Mouse (Mus musculus): Measurements from ENCODE around the gene Nmt1. TPM values are rescaled to one million over a fixed set of nuclear protein-coding genes. Genes with fewer than 3 reads are reported as not detected.

Gene Nmt1
- total RNA-seq, 2 experiments from 2014 or later = 42.8 to 44.0 TPM

DNA sequence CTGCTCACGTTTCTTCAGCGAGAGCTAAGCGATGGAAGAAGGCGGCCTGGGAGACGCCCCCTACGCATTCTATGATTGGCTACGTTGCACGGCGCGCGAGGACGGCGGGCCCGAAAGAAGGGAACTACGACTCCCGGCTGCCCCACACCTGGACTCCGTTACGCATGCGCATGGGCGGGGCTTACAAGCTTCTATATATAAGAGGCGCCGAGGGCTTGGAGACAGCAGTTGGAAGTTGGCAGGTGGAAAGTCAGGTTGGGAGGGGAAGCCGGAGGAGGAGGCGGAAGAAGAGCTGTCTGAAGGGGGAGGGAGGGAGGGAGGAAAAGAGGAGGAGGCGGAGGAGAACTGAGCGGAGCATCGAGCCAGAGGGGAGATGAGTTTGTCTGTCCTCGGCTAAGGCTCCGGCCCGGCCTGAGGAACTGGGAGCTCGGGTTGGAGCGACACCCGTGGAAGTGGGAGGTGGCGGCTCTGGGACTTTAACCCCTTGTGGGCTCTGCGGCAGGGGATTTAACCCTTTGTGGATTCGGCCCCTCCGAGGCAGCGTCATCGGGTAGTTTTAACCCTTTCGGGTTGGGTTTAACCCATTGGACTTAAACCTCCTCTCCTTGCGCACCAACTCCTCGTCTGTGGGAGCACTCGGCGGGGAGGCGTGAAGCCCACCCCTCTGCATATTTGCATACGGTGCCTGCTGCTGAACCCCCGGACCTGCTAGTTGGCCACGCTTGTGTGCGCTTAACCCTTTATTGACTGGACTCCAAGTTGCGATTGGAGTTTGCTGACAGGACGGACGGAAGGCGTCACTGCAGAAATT lies 88.2 kb downstream of the Nmt1 start, which contains the start of gene Hexim1:
TSS of gene Hexim1 (plus strand) at position 224 of the 811 bp plus-strand sequence.
- intact Hi-C loops (cut with DNase I; ENCODE audit: low total_unique reads) = no loop called here
- DNase-seq = peak; percentile 100

- intact Hi-C loops (cut with DNase I; ENCODE audit: low total_unique reads) = no loop called here
- DNase-seq = peak; percentile 83
Measured at GRCm38 (mm10) chr11:103116959-103117590, 89.1 kb downstream of the Nmt1 start.

- intact Hi-C loops (cut with DNase I; ENCODE audit: low total_unique reads) = no loop called here
- DNase-seq = no peak
Measured at GRCm38 (mm10) chr11:103117591-103118009, 89.6 kb downstream of the Nmt1 start.

Small RNAs within 50 kb of the gene (microRNA-seq; reads per million reads assigned to microRNA genes)
- 0 reads per million in 2 experiments for gene Mir6931

Other genes with a start within 250 kb of the Nmt1 start
- gene Gjc1, start 208.5 kb upstream of the Nmt1 start, total RNA-seq (2021) = 10 to 100 TPM; 15.2 to 17.9 TPM
- 1 to 10 TPM; 4.8 to 8.3 TPM for gene Higd1b, start 192.3 kb upstream of the Nmt1 start, total RNA-seq (2021)
- 10 to 100 TPM; 31.1 to 31.7 TPM for gene Eftud2, start 147.2 kb upstream of the Nmt1 start, total RNA-seq (2021)
- not detected for gene Ccdc103, start 147.0 kb upstream of the Nmt1 start, total RNA-seq (2021)
- gene Fam187a, start 143.0 kb upstream of the Nmt1 start, total RNA-seq (2021) = not detected
- under 1 TPM; 0.16 to 0.23 TPM for gene Gfap, start 127.3 kb upstream of the Nmt1 start, total RNA-seq (2021)
- 1 to 10 TPM; 1.8 to 2.0 TPM for gene Kif18b, start 103.1 kb upstream of the Nmt1 start, total RNA-seq (2021)
- under 1 TPM; 0.20 to 0.41 TPM for gene C1ql1, start 81.5 kb upstream of the Nmt1 start, total RNA-seq (2021)
- 10 to 100 TPM; 22.8 to 30.0 TPM for gene Dcakd, start 143 bp downstream of the Nmt1 start, total RNA-seq (2021)
- 1 to 10 TPM; 4.5 TPM for gene Plcd3, start 73.5 kb downstream of the Nmt1 start, total RNA-seq (2021)
- gene Acbd4, start 73.5 kb downstream of the Nmt1 start, total RNA-seq (2021) = 10 to 100 TPM; 30.0 to 35.7 TPM
- 10 to 100 TPM; 20.7 to 21.5 TPM for gene Hexim1, start 88.0 kb downstream of the Nmt1 start, total RNA-seq (2021)
- gene Hexim2, start 104.2 kb downstream of the Nmt1 start, total RNA-seq (2021) = 1 to 10 TPM; 2.7 to 3.8 TPM
- gene Fmnl1, start 142.9 kb downstream of the Nmt1 start, total RNA-seq (2021) = 1 to 10 TPM; 6.7 to 7.3 TPM
- not detected for gene 1700023F06Rik, start 180.4 kb downstream of the Nmt1 start, total RNA-seq (2021)
- not detected for gene Spata32, start 190.2 kb downstream of the Nmt1 start, total RNA-seq (2021)
- gene Map3k14, start 239.3 kb downstream of the Nmt1 start, total RNA-seq (2021) = 1 to 10 TPM; 2.2 to 2.3 TPM

Data from gastrocnemius, postnatal 14 days (tissue).